Mouse (Mus musculus) myocyte (in vitro differentiated cells): ENCODE measurements around the gene Sdhb. TPM values are rescaled to one million over a fixed set of nuclear protein-coding genes. Genes with fewer than 3 reads are reported as not detected.

ENCODE experiments used
- H3K27me3 ChIP-seq: one replicate; pipeline ENCODE4 v1.6.1; 2011; ENCODE audit not compliant: control insufficient read depth, insufficient read depth, insufficient read length
- H3K36me3 ChIP-seq: one replicate; pipeline ENCODE4 v1.6.1; 2011; ENCODE audit not compliant: control insufficient read depth, insufficient read depth
- H3K4me2 ChIP-seq: one replicate; pipeline ENCODE4 v1.6.1; 2011; ENCODE audit warnings: low read depth, control low read depth
- H3K4me3 ChIP-seq: one replicate; pipeline ENCODE4 v1.5.1; 2011; ENCODE audit warnings: mild to moderate bottlenecking, control low read depth, moderate library complexity
- H3K79me2 ChIP-seq: one replicate; pipeline ENCODE4 v1.6.1; 2011; ENCODE audit not compliant: control insufficient read depth, insufficient read depth
- H3ac ChIP-seq: one replicate; pipeline ENCODE4 v1.6.1; 2011; ENCODE audit not compliant: control insufficient read depth, insufficient read length
- CEBPB ChIP-seq: IDR thresholded peaks from 2 replicates; pipeline ENCODE4 v1.6.1; 2011; ENCODE audit warnings: mild to moderate bottlenecking, moderate library complexity; ENCODE audit not compliant: poor library complexity, insufficient read depth, severe bottlenecking
- E2F4 ChIP-seq: IDR thresholded peaks from one replicate; pipeline ENCODE4 v1.6.1; 2011; ENCODE audit warnings: mild to moderate bottlenecking, control low read depth, moderate library complexity; ENCODE audit not compliant: insufficient read depth
- MAX ChIP-seq: IDR thresholded peaks from one replicate; pipeline ENCODE4 v1.6.1; 2011; ENCODE audit warnings: low read depth, mild to moderate bottlenecking, control low read depth
- MYOD1 ChIP-seq, 3 experiments: IDR thresholded peaks; one replicate each; pipeline ENCODE4 v1.6.1; 2011; ENCODE audit warnings: control low read depth in 2 of 3, low read depth in 2 of 3, mild to moderate bottlenecking in 2 of 3, moderate library complexity in 1 of 3; ENCODE audit not compliant: insufficient read length in 2 of 3, control insufficient read depth in 1 of 3
- MYOG ChIP-seq, 3 experiments: IDR thresholded peaks; one replicate each; pipeline ENCODE4 v1.6.1; 2011; ENCODE audit warnings: control low read depth in 2 of 3, low read depth in 2 of 3, mild to moderate bottlenecking in 2 of 3; ENCODE audit not compliant: insufficient read length in 2 of 3, control insufficient read depth in 1 of 3, insufficient read depth in 1 of 3
- POLR2A ChIP-seq: IDR thresholded peaks from one replicate; pipeline ENCODE4 v1.6.1; 2011; ENCODE audit warnings: low read depth, mild to moderate bottlenecking, control low read depth, moderate library complexity; ENCODE audit not compliant: insufficient read length
- POLR2AphosphoS2 ChIP-seq: IDR thresholded peaks from one replicate; pipeline ENCODE4 v1.6.1; 2011; ENCODE audit warnings: low read depth, control low read depth; ENCODE audit not compliant: insufficient read length
- REST ChIP-seq: IDR thresholded peaks from one replicate; pipeline ENCODE4 v1.6.1; 2011; ENCODE audit warnings: mild to moderate bottlenecking, control low read depth, moderate library complexity; ENCODE audit not compliant: insufficient read depth, insufficient read length
- SRF ChIP-seq: IDR thresholded peaks from one replicate; pipeline ENCODE4 v1.6.1; 2011; ENCODE audit warnings: low read depth; ENCODE audit not compliant: control insufficient read depth, insufficient read length
- TCF12 ChIP-seq: IDR thresholded peaks from one replicate; pipeline ENCODE4 v1.6.1; 2011; ENCODE audit warnings: mild to moderate bottlenecking, control low read depth; ENCODE audit not compliant: poor library complexity, insufficient read depth, severe bottlenecking
- TCF3 ChIP-seq: IDR thresholded peaks from one replicate; pipeline ENCODE4 v1.6.1; 2011; ENCODE audit warnings: low read depth, control low read depth; ENCODE audit not compliant: insufficient read length
- USF1 ChIP-seq: IDR thresholded peaks from one replicate; pipeline ENCODE4 v1.6.1; 2011; ENCODE audit warnings: low read depth, mild to moderate bottlenecking, control low read depth, moderate library complexity
- polyA plus RNA-seq: library from polyadenylated mRNA; unstranded; fragments of >200 nt; fragmentation: generic; extraction: Trizol; gene quantifications from one replicate; pipeline ENCODE4 v1.2.1, GENCODE M21; 2012; ENCODE audit warnings: missing spikeins

Gene Sdhb
- polyA plus RNA-seq, 1 experiment, result 421 TPM

- Histone ChIP-seq H3K4me2 (peak overlapping the region; percentile 97), H3ac (no peak overlapping the region), H3K79me2 (peaks cover 31% of the 10 kb centered on the region), H3K36me3 (no peaks in the 10 kb centered on the region), H3K27me3 (no peaks in the 10 kb centered on the region), H3K4me3 (peak overlapping the region; percentile 87)
- TF ChIP-seq E2F4 (no peak), SRF (no peak), REST (no peak), CEBPB (0 out of 2 replicates have a peak, but pooled peaks have one; percentile 62)
These were observed 1.1 kb upstream of the Sdhb start for GRCm38 (mm10) chr4:140959715-140960479.

- no peak for TF ChIP-seq MYOD1 (IDR thresholded peaks at IDR 0.05; ENCODE audit: control insufficient read depth in 1 of 3, insufficient read length in 2 of 3, low read depth in 2 of 3)
- no peak for TF ChIP-seq SRF
- no peak for TF ChIP-seq POLR2AphosphoS2
- no peak for TF ChIP-seq TCF12
- no peak for TF ChIP-seq TCF3
- TF ChIP-seq USF1, result no peak
- TF ChIP-seq POLR2A, result no peak
- TF ChIP-seq REST, result no peak
- TF ChIP-seq MAX, result no peak
- no peak for TF ChIP-seq E2F4
- no peak for TF ChIP-seq CEBPB
- no peak for TF ChIP-seq MYOG (IDR thresholded peaks at IDR 0.05; ENCODE audit: control insufficient read depth in 1 of 3, insufficient read depth in 1 of 3, insufficient read length in 2 of 3, low read depth in 2 of 3)
- no peaks in the 10 kb centered on the region for H3K27me3 ChIP-seq
- peak overlapping the region; percentile 87 for H3K4me3 ChIP-seq
- H3ac ChIP-seq, result peak overlapping the region; percentile 83
- H3K36me3 ChIP-seq, result peaks cover 10% of the 10 kb centered on the region
- H3K79me2 ChIP-seq, result peaks cover 46% of the 10 kb centered on the region
- peak overlapping the region; percentile 78 for H3K4me2 ChIP-seq
These were observed 634 bp downstream of the Sdhb start for GRCm38 (mm10) chr4:140961467-140962206.

GRCm38 (mm10) chr4:140962207-140962909 lies 1.4 kb downstream of the Sdhb start:
- TF ChIP-seq E2F4 (no peak), MYOG (IDR thresholded peaks at IDR 0.05; ENCODE audit: control insufficient read depth in 1 of 3, insufficient read depth in 1 of 3, insufficient read length in 2 of 3, low read depth in 2 of 3) (no peak), SRF (no peak), CEBPB (no peak), POLR2AphosphoS2 (no peak), REST (no peak)
- Histone ChIP-seq H3K4me3 (peak overlapping the region; percentile 87), H3K36me3 (peaks cover 15% of the 10 kb centered on the region), H3K4me2 (peak overlapping the region; percentile 78), H3K79me2 (peaks cover 46% of the 10 kb centered on the region), H3ac (peak overlapping the region; percentile 83), H3K27me3 (no peaks in the 10 kb centered on the region)

GRCm38 (mm10) chr4:140962950-140963349 lies 1.9 kb downstream of the Sdhb start:
- TF ChIP-seq SRF (no peak), USF1 (no peak), CEBPB (no peak), MYOD1 (IDR thresholded peaks at IDR 0.05; ENCODE audit: control insufficient read depth in 1 of 3, insufficient read length in 2 of 3, low read depth in 2 of 3) (no peak), POLR2AphosphoS2 (no peak), E2F4 (no peak), POLR2A (no peak), MYOG (IDR thresholded peaks at IDR 0.05; ENCODE audit: control insufficient read depth in 1 of 3, insufficient read depth in 1 of 3, insufficient read length in 2 of 3, low read depth in 2 of 3) (no peak), MAX (no peak), TCF12 (no peak), REST (no peak), TCF3 (no peak)
- peak overlapping the region; percentile 87 for H3K4me3 ChIP-seq
- H3ac ChIP-seq, result no peak overlapping the region
- peak overlapping the region; percentile 78 for H3K4me2 ChIP-seq
- H3K79me2 ChIP-seq, result peaks cover 46% of the 10 kb centered on the region
- peaks cover 21% of the 10 kb centered on the region for H3K36me3 ChIP-seq
- H3K27me3 ChIP-seq, result no peaks in the 10 kb centered on the region
